Mouse (Mus musculus) midbrain, embryonic 12.5 days (tissue): ENCODE data around the gene Frat1. TPM values are rescaled to one million over a fixed set of nuclear protein-coding genes. Genes with fewer than 3 reads are reported as not detected.
"Not testable (repeated sequence)": the region's sequence is repeated elsewhere in the genome, so short reads cannot be mapped to it uniquely, and the experiment has no call there.

Experiments
- ATAC-seq: fragments of 200-750 bp; cut with Nextera tagmentation; 2 replicates; pipeline ENCODE4 v1.8.0; 2017; ENCODE audit warnings: low read depth, moderate TSS enrichment, moderate library complexity; ENCODE audit not compliant: low FRiP score
- H3K27ac ChIP-seq: fragments of 300-500 bp; sonication (generic); replicated peaks from 2 replicates; pipeline ENCODE4 v1.5.1; 2016; ENCODE audit warnings: mild to moderate bottlenecking
- H3K27me3 ChIP-seq: fragments of 300-500 bp; sonication (generic); 2 replicates; pipeline ENCODE4 v1.6.1; 2016; ENCODE audit warnings: mild to moderate bottlenecking
- H3K36me3 ChIP-seq: fragments of 300-500 bp; sonication (generic); 2 replicates; pipeline ENCODE4 v1.6.1; 2016
- H3K4me1 ChIP-seq: fragments of 300-500 bp; sonication (generic); 2 replicates; pipeline ENCODE4 v1.6.1; 2016
- H3K4me2 ChIP-seq: fragments of 300-500 bp; sonication (generic); replicated peaks from 2 replicates; pipeline ENCODE4 v1.6.1; 2016; ENCODE audit warnings: mild to moderate bottlenecking, moderate library complexity
- H3K4me3 ChIP-seq: fragments of 300-500 bp; sonication (generic); 2 replicates; pipeline ENCODE4 v1.5.1; 2016; ENCODE audit warnings: mild to moderate bottlenecking
- H3K9ac ChIP-seq: fragments of 300-500 bp; sonication (generic); replicated peaks from 2 replicates; pipeline ENCODE4 v1.6.1; 2016; ENCODE audit warnings: mild to moderate bottlenecking, moderate library complexity
- H3K9me3 ChIP-seq: fragments of 300-500 bp; sonication (generic); 2 replicates; pipeline ENCODE4 v1.6.1; 2016; ENCODE audit warnings: mild to moderate bottlenecking
- WGBS: fragments of 180-500 bp; shearing (Covaris S2); methylation state at CpG from one replicate; pipeline ENCODE4 v1.1.7; 2016; 5-methylcytosine and 5-hydroxymethylcytosine counted together
- polyA plus RNA-seq: library from polyadenylated mRNA; unstranded; fragments of >200 nt; fragmentation: Nextera tagmentation; extraction: Ambion mirVana; gene quantifications from 2 replicates; pipeline ENCODE4 v1.2.1, GENCODE M21; 2016

Frat1 gene
- polyA plus RNA-seq, 1 experiment from 2014 or later, result 15.5 TPM

DNA sequence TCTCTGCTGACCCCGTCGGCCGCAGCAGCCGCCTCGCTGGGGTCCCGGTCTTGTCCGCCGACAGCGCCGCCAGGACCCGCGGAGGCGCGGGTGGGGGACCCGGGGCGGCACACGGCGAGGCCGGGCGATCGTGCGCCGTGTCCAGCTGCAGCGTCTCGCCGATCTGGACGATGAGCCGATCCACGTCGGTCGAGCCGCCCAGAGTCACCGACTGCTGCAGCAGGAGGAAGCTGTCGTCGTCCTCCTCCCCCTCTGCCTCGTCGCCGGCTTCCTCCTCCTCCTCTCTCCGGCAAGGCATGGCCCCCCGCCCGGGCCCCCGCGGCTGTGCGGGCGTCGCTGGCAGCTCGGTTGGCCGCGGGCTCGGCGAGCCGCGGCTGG is 17.8 kb downstream of the Frat1 start:
- H3K9ac ChIP-seq, result peak overlapping the region; percentile 91
- peaks cover 35% of the 10 kb centered on the region for H3K4me1 ChIP-seq
- not testable (repeated sequence) for H3K27me3 ChIP-seq, H3K36me3 ChIP-seq, H3K9me3 ChIP-seq
- peak overlapping the region; percentile 98 for H3K4me2 ChIP-seq
- H3K27ac ChIP-seq, result peak overlapping the region; percentile 89
- under 1% methylated on average over 51 of the region's 53 CpGs for WGBS
- ATAC-seq, result peak; percentile 45
- H3K4me3 ChIP-seq, result peak overlapping the region; percentile 90

- Histone ChIP-seq H3K4me2 (peak within 1 kb of the TSS; percentile 98), H3K4me3 (peak within 1 kb of the TSS; percentile 90), H3K27ac (peak within 1 kb of the TSS; percentile 89), H3K27me3 (no peaks in the 10 kb centered on the region), H3K9me3 (no peaks in the 10 kb centered on the region), H3K9ac (peak within 1 kb of the TSS; percentile 91), H3K36me3 (no peaks in the 10 kb centered on the region), H3K4me1 (peaks cover 35% of the 10 kb centered on the region)
- WGBS, result under 1% methylated on average over 65 of the region's 72 CpGs
- ATAC-seq, result peak; percentile 94
Observed at GRCm38 (mm10) chr19:41847992-41848851, 18.5 kb downstream of the Frat1 start, which contains the start of gene Frat2. Frat2 (minus strand) TSS chr19:41848132.

DNA sequence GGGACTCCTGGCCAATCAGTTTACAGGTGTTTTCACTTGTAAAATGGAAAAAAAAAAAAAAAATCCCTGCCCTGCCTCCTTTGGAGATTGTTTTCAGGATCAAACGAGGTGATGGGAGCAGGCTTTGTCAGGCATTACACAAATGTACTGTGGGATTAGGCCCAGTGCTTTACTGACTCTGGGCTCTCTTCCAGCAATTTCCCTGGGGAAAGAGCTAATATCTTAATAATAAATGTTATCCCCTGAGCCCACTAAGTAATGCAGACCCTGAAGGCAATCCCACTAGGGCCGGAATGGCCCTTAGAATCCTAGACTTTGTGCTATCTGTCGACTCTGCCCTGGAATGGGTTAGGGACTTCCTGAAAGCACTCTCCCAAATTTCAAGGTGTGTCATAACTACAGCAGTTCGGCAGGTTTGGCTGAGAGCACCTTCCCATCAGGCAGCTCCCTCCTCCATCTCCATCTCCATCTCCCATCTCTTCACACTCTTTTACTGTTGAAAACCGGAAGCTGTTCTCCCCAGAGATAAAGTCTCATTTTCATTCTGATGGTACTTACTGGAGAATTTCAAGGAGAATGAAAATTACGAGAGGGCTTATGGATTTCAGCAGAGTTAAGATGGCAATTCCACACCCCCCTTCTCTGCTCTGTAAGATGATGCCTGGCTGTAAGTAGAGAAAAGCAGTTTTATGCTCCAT is 20.4 kb downstream of the Frat1 start:
- Histone ChIP-seq H3K27ac (peak overlapping the region; percentile 77), H3K4me1 (peaks cover 35% of the 10 kb centered on the region), H3K36me3 (no peaks in the 10 kb centered on the region), H3K9ac (no peak overlapping the region), H3K27me3 (no peaks in the 10 kb centered on the region), H3K4me3 (0 out of 2 replicates have a peak overlapping the region, but pooled peaks have one; percentile 4), H3K9me3 (no peaks in the 10 kb centered on the region), H3K4me2 (peak overlapping the region; percentile 38)
- 8% methylated on average over 6 of the region's 6 CpGs for WGBS
- no peak for ATAC-seq

- no peaks in the 10 kb centered on the region for H3K27me3 ChIP-seq
- H3K36me3 ChIP-seq, result no peaks in the 10 kb centered on the region
- H3K4me3 ChIP-seq, result peak overlapping the region; percentile 4; the same call in 1 of the 2 replicates
- peak overlapping the region; percentile 77 for H3K27ac ChIP-seq
- 15% methylated on average over 14 of the region's 14 CpGs for WGBS
- H3K4me1 ChIP-seq, result peaks cover 32% of the 10 kb centered on the region
- no peak for ATAC-seq
- H3K9me3 ChIP-seq, result no peaks in the 10 kb centered on the region
- peak overlapping the region; percentile 34; the same call in 1 of the 2 replicates for H3K9ac ChIP-seq
- peak overlapping the region; percentile 38 for H3K4me2 ChIP-seq
Observed at GRCm38 (mm10) chr19:41850719-41851543, 21.2 kb downstream of the Frat1 start.

DNA sequence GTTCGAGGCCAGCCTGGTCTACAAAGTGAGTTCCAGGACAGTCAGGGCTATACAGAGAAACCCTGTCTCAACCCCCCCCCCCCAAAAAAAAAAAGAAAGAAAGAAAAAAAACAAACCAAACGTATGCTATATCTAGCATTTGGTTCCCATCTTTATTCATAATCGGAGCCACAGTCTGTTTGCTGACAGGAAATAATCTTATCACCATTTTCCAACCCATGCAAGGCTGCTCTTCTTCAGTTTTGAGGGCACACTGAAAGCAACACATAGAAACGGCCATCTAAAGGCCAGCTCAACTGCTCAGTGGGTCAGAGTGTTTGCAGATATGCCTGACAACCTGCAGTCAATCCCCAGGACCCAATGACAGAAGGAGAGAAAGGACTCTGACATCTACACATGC is 22.7 kb downstream of the Frat1 start:
- H3K4me2 ChIP-seq, result no peak overlapping the region
- no peaks in the 10 kb centered on the region for H3K36me3 ChIP-seq
- 92% methylated on average over 4 of the region's 4 CpGs for WGBS
- H3K4me3 ChIP-seq, result no peak overlapping the region
- peaks cover 24% of the 10 kb centered on the region for H3K4me1 ChIP-seq
- ATAC-seq, result no peak
- no peaks in the 10 kb centered on the region for H3K9me3 ChIP-seq
- no peak overlapping the region for H3K9ac ChIP-seq
- no peak overlapping the region for H3K27ac ChIP-seq
- no peaks in the 10 kb centered on the region for H3K27me3 ChIP-seq

- Histone ChIP-seq H3K9ac (no peak overlapping the region), H3K36me3 (peaks cover 10% of the 10 kb centered on the region), H3K4me3 (no peak overlapping the region), H3K4me1 (0 out of 2 replicates have a peak, but pooled peaks cover 2% of the 10 kb centered on the region), H3K4me2 (no peak overlapping the region), H3K9me3 (no peaks in the 10 kb centered on the region), H3K27ac (no peak overlapping the region), H3K27me3 (no peaks in the 10 kb centered on the region)
- WGBS, result 87% methylated on average over 5 of the region's 5 CpGs
- no peak for ATAC-seq
Observed at GRCm38 (mm10) chr19:41857086-41857762, 27.5 kb downstream of the Frat1 start.

DNA sequence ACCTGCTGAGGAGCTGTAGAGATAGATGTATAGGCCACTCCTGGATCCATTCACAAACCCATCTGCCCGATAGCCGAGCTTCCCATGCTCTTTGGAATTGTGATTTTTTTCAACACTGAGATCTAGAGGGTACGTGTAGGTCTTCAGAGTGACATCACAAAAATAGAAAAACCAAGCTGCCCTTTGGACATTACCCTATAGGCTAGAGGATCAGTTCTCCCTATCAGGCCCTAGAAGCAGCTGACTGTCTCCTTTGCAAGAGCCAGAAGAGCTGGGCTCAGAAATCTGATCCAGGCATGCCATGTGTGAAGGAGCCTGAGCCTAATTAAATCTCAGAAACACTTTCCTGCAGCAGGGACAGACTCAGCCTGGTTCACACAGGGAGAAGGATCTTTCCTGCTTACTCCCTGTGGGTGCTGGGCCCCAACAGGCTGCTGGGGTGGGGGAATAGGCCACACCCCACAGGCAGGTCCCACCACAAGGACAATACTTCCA is 28.1 kb downstream of the Frat1 start:
- Histone ChIP-seq H3K4me2 (no peak overlapping the region), H3K27me3 (no peaks in the 10 kb centered on the region), H3K27ac (no peak overlapping the region), H3K4me3 (no peak overlapping the region), H3K4me1 (0 out of 2 replicates have a peak, but pooled peaks cover 2% of the 10 kb centered on the region), H3K9me3 (no peaks in the 10 kb centered on the region), H3K9ac (no peak overlapping the region), H3K36me3 (peaks cover 16% of the 10 kb centered on the region)
- no peak for ATAC-seq
- 88% methylated on average over 3 of the region's 3 CpGs for WGBS

DNA sequence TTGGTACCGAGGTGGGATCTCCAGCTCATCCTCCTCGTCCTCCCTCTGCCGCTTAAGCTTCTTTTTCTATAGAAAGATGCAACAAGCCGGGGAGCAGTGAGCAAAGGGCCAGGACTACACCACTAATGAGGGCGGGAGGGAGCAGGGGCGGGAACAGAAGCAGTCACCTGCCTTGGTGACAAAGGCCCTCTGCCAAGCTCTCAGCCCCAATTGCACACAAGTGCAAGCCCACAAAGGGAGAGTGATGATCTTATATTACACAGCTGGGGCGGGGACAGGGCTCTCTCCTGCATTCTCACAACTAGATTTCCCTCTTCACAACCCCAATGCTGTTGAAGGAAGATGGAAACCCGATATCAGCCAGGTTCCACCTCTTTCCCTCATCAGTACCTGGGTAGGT is 36.9 kb downstream of the Frat1 start:
- Histone ChIP-seq H3K27ac (no peak overlapping the region), H3K27me3 (no peaks in the 10 kb centered on the region), H3K36me3 (peaks cover 91% of the 10 kb centered on the region), H3K4me3 (no peak overlapping the region), H3K9me3 (no peaks in the 10 kb centered on the region), H3K4me2 (no peak overlapping the region), H3K9ac (no peak overlapping the region), H3K4me1 (no peaks in the 10 kb centered on the region)
- WGBS, result 90% methylated on average over 8 of the region's 8 CpGs
- ATAC-seq, result no peak

- Histone ChIP-seq H3K4me1 (no peaks in the 10 kb centered on the region), H3K9ac (no peak overlapping the region), H3K36me3 (peaks cover 89% of the 10 kb centered on the region), H3K9me3 (no peaks in the 10 kb centered on the region), H3K27ac (no peak overlapping the region), H3K27me3 (no peaks in the 10 kb centered on the region), H3K4me3 (no peak overlapping the region), H3K4me2 (no peak overlapping the region)
- WGBS, result 96% methylated on average over 5 of the region's 5 CpGs
- no peak for ATAC-seq
Observed at GRCm38 (mm10) chr19:41869296-41869695, 39.5 kb downstream of the Frat1 start.

GRCm38 (mm10) chr19:41869946-41870345 is 40.2 kb downstream of the Frat1 start:
- ATAC-seq, H3K4me1 ChIP-seq, H3K9ac ChIP-seq, H3K27me3 ChIP-seq, H3K4me3 ChIP-seq, H3K27ac ChIP-seq, H3K9me3 ChIP-seq, H3K4me2 ChIP-seq: not testable (repeated sequence)
- H3K36me3 ChIP-seq, result peaks cover 92% of the 10 kb centered on the region
- 86% methylated on average over 5 of the region's 5 CpGs for WGBS

GRCm38 (mm10) chr19:41872285-41872684 is 42.5 kb downstream of the Frat1 start:
- WGBS, result 94% methylated on average over 2 of the region's 2 CpGs
- Histone ChIP-seq H3K27ac (no peak overlapping the region), H3K4me2 (no peak overlapping the region), H3K4me1 (no peaks in the 10 kb centered on the region), H3K27me3 (no peaks in the 10 kb centered on the region), H3K9me3 (no peaks in the 10 kb centered on the region), H3K4me3 (no peak overlapping the region), H3K9ac (no peak overlapping the region), H3K36me3 (peaks cover 90% of the 10 kb centered on the region)
- ATAC-seq, result no peak
